Mouse (Mus musculus) lung, postnatal 14 days (tissue): Measurements from ENCODE around the gene Zfp978.
"Not testable (repeated sequence)": the region's sequence is repeated elsewhere in the genome, so short reads cannot be mapped to it uniquely, and the experiment has no call there.

ENCODE experiments used
- DNase-seq: peaks from one replicate; pipeline ENCODE4 v3.0.0; 2021

The Zfp978 gene

GRCm38 (mm10) chr4:147351376-147351980 lies 9.6 kb upstream of the Zfp978 start:
- not testable (repeated sequence) for DNase-seq

DNA sequence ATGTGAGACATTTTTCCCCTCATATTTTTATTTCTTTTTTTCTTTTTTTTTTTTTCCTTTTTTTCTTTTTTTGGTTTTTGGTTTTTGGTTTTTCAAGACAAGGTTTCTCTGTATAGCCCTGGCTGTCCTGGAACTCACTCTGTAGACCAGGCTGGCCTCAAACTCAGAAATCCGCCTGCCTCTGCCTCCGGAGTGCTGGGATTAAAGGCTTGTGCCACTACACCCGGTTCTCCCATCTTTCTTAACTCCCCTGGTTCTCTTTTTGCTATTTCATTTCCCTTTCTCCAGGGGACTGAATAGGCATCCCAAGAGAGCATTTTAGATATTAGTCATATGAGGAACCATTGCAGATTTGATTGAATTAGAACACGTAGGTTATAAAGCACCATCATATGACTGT lies 7.5 kb upstream of the Zfp978 start:
- DNase-seq: not testable (repeated sequence)

DNA sequence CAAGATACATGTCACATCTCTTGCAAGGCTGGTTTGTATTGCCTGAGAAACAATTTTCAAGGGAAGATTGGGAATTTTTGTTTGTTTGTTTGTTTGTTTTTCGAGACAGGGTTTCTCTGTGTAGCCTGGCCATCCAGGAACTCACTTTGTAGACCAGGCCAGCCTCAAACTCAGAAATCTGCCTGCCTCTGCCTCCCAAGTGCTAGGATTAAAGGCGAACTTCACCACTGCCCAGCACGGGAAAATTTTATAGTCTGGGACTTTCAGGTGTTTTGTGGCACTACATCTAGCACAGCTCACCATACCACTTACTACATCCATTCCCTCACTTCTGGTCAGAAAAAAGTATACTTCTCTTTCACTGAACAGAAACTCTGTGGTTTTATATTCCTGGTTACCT lies 5.1 kb upstream of the Zfp978 start:
- not testable (repeated sequence) for DNase-seq

DNA sequence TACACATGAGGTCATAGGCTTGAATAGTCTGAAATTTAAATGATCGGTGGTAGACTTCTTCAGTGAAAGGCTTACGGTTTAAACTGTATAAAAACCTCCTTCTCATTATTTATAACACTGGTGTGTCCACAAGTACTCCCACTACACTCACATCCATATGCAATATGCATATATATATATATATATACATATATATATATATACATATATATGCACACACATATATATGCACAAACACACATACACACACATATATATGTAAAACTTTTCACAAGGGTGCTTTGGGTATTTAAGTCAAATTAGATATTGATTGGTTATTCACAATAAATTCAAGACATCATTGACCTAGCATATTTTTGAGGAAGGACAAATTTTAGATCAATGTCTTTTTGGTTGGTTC lies 3.9 kb upstream of the Zfp978 start:
- DNase-seq: not testable (repeated sequence)

DNA sequence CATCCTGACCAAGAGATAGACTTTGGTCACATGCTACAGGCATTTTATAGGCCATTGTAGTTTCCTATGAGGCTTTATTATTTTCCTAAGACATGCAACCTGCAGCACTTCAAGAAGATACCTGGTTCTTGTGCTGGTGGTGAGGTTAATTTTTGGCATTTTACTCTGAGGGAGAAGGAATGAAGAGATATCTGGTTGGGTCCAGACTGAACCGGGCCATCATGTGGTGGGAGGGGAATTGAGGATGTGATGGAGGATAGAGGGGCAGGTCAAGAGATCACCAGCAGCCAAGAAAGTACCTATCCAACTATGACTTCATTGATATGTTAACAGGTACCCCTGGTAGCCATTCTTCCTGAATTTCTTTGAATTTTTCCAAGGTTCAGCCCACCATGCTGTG lies 769 bp downstream of the Zfp978 start:
- DNase-seq: not testable (repeated sequence)

GRCm38 (mm10) chr4:147369564-147369963 lies 8.5 kb downstream of the Zfp978 start:
- DNase-seq: not testable (repeated sequence)

DNA sequence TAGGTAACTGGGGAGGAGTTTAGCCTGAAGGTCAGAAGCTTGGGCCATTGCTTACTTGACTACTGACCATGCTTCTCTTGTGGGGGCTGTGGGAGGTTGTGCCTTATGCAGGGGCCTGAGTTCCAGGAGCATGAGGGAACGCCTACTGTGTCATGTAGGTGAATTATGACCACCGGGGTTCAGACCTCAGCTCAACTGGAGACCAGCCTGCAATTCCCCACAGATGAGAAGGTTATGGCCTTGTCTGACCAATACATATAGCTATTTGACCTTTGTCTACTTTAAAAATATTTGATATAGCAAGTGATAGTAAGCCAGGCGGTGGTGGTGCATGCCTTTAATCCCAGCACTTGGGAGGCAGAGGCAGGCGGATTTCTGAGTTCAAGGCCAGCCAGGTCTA lies 22.1 kb downstream of the Zfp978 start:
- DNase-seq: not testable (repeated sequence)

GRCm38 (mm10) chr4:147397201-147397600 lies 36.1 kb downstream of the Zfp978 start:
- DNase-seq: not testable (repeated sequence)

DNA sequence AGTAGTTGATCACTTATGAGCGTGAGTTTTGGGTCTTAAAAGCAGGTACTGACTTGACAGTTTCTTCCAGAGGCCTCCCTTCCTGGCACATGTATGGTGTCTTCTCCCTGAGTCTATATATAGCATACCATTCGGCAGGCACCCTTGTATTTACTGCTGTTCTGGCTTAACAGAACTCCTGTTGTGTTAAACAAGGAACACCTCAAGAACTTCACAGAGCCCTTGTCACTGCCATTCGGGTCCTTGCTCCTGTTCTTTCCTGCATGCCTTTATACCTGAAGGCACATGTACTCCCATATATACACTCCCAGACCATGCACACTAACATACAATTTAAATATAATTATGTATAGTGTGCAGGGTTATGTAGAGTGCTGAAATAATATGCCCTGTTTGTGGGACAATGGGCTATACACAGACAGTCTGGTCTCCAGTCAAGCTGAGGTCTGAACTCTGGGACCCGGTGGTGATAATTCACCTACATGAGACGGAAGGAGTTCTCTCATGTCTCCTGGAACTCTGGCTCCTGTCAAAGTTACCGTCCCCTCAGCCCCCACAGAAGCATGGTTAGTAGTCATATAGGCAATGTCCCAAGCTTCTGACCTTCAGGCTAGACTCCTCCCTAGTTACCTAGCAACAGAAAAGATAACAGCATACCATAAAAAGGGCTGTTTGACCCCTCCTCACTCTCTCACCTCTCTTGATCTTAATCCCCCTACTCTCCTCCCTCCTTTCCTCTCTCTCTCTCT lies 37.0 kb downstream of the Zfp978 start:
- not testable (repeated sequence) for DNase-seq

GRCm38 (mm10) chr4:147398741-147399140 lies 37.6 kb downstream of the Zfp978 start:
- DNase-seq: not testable (repeated sequence)

DNA sequence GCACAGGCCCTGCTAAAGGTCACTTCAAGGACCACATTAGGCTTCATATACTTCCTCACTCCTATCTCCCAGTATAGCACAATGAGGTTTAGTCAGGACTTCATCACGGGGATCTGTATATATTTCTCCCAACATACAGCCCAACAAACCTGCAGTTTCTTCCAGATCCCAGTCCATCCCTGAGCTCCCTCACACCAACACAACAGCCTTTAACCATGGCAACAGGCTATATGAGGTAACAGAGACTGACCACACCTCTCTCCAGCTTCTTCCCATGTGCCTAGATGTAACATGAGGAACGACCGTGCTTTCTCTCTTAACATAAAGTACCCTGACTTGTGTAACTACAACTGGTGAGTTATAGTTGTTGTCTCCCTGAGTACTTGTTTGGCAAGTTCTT lies 38.4 kb downstream of the Zfp978 start:
- DNase-seq: not testable (repeated sequence)

DNA sequence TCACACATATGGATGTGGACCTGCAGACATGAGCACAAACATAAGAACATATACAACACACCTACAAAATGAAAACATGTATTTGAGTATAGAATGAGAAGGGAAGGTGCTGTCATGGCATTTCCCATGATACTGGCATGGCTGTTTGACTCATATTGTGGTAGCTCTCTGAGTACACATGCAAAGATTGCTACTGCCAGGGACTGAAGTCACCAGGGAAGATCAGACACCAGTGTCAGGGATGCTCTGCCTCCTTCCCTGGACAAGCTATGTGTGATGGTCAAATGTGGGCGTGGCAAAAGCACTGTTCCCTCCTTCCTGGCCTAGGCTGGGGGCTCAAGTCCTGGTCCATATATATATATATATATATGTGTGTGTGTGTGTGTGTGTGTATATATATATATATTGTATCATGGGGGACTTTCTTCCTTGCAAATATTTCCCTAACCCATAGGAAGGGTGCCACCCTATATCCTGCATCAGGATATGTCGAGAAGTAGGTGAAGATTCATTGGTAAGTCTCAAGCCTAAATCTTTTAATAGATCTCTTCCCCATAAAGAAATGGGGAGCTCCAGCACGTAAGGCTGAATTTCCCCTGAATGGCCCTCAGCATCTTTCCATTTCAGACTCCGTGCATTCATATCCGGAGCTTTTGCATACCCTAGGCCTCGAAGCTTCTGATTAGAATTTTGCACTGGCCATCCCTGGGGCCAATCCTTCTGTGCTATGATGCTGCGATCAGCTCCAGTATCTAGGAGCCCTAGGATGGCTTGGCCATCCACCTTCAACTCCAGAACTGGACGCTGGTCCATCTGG lies 39.1 kb downstream of the Zfp978 start:
- not testable (repeated sequence) for DNase-seq

- DNase-seq: not testable (repeated sequence)
Measured at GRCm38 (mm10) chr4:147400848-147401715, 40.0 kb downstream of the Zfp978 start.

- not testable (repeated sequence) for DNase-seq
Measured at GRCm38 (mm10) chr4:147401736-147402506, 40.8 kb downstream of the Zfp978 start.

DNA sequence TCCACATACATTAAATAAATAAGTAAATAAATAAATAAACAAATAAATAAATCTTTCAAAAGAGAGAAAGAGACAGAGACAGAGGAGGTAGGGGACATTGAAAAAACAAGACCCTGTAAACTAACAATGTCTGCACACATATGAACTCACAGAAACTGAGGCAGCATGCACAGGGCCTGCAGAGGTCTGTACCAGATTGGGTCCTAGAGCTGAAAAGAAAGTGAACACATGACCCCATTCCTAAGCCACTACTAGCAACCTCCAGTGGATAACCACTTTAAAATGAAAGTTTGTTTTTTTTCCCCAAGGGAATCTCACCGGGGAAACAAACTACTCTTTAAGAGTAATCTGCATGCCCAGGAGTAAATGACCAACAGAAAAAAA lies 41.4 kb downstream of the Zfp978 start:
- DNase-seq: not testable (repeated sequence)

DNA sequence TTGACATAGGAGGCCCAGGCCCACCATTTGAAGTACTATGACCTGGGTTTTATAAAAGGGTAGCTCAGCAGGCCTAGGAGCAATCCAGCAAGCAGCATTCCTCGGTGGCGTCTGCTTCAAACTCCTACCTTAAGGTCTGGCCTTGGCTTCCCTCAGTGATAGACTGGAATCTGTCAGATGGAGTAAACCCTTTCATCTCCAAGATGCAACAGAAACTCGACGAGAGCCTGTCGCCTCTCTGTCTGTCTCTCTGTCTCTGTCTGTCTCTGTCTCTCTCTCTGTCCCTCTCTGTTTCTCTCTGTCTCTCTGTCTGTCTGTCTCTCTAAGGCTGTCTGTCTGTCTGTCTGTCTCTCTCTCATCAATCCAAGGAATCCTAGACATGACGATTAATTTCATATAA lies 42.4 kb downstream of the Zfp978 start:
- DNase-seq: not testable (repeated sequence)

DNA sequence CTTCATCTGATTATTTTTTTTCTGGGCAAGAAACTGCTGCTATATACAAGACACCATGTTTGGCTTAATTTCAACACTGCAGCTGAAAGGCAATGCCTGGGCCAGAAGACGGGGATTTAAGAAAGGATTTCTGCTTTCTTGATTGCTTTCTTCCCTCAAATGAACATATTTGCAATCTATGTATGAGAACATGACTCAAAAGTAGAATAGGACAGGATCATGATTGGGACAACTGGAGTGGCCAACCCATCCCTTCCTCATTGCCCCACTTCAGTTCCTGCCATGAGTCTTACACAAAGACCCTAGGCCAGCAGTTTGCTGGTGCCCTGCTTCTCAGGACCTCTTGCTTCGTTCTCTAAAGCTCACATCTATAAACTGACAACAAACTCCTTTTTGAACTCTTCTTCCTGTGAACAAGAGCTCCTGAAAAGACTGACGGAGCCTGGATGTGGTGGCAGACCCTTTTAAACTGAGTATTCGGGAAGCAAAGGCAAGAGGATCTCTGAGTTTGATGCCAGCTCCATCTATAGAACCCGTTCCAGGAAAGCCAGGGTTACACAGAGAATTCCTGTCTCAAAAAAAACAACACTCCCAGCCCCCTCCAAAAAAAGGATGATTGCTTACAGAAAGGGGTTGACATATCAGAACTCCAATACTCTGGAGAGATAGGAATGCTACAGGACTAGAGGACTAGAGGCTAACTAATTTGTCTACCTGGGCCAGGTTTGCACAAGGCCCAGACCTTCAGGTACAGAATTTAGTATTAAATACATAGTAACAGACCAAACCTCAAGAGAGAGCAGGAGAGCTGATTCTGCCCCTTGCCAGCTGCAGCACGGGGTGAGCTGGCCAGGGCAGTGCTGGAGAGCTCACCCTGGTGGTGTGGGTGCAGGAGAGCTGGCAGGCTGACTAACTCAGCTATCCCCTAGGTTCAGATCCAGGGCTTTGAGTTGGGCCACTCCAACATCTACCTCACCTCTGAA lies 43.1 kb downstream of the Zfp978 start:
- DNase-seq: not testable (repeated sequence)

DNA sequence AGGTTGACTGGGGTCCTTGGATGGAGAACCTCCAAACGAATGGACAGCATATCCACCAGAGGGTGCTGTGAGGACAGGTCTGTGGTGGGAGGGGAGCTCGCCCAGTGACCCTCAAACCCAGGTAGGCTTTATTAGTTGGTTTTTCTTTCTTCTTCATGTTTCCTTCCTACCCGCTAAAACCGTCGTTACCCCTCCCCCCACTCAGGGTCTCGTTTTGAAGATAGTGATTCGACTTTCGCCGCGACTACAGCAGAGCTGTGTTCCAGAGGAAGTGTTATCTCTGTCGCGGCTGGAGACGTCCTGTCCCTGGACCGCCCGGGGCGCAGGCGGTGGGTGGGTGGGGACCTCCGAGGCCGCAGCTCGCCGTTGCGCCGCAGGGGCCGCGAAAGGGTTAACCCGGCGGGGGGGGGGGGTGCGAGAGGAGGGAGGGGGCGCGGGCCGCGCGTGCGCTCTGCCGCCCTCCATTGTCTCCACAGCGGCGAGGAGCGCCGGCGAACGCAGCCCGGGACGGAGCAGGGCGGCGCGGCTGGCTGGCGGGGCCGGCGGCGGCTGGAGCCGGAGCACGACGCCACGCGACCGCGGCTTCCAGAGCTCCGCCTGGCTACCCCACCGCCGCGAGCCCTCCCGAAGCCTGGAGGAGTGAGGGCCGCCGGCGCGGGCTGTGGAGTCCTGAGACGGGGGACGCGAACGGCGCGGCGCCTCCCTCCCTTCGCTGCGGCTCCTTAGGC lies 45.8 kb downstream of the Zfp978 start:
- no peak for DNase-seq

DNA sequence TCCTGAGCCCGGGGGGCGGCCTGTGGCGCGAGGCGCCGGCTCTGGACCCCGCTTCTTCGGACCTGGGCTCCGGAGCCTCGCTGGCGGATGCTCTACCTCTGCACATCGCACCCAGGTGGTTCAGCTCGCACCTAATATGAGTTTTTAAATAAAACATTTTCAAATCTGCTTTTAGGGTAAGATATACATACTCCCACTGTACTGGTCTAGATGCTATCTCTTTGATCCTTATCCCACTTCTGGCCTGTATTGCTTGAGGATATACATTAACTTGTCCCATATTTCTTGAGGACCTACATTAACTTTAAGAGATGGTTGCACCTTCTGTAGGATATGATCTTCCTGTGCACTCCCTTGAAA lies 46.3 kb downstream of the Zfp978 start:
- no peak for DNase-seq

DNA sequence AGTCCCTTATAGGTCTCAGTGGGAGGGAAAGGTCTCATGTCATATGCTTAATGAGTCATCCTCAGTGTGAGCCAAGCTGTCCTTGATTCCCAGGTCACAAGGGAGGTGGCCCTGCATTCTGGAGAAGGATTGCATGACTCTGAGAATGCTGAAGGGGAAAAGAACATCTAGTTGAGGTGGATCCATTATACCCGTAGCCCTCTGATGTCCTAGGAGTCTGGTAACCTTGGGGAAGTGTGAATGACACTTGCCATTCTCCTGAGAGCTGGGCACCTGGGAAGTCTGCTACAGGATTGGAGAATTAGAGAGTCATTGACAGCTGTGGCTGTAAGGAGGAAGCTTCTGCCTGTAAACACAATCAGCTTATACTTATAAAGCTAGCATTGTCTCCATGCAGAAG lies 55.3 kb downstream of the Zfp978 start:
- not testable (repeated sequence) for DNase-seq
